Mouse (Mus musculus) ES-E14 (cell line): ENCODE results near the gene Snrnp25.

Experiments used
- HCFC1 ChIP-seq: IDR thresholded peaks from 2 replicates; pipeline ENCODE4 v1.6.1; 2012; ENCODE audit warnings: low read length, inconsistent platforms, borderline replicate concordance; ENCODE audit not compliant: insufficient read depth
- MAFK ChIP-seq: IDR thresholded peaks from 2 replicates; pipeline ENCODE4 v1.6.1; 2014; ENCODE audit warnings: mild to moderate bottlenecking, low read depth, low read length, inconsistent platforms; ENCODE audit not compliant: insufficient read depth
- ZC3H11A ChIP-seq: IDR thresholded peaks from 2 replicates; pipeline ENCODE4 v1.6.1; 2012; ENCODE audit warnings: low read depth, mild to moderate bottlenecking, inconsistent platforms, low read length, borderline replicate concordance

DNA sequence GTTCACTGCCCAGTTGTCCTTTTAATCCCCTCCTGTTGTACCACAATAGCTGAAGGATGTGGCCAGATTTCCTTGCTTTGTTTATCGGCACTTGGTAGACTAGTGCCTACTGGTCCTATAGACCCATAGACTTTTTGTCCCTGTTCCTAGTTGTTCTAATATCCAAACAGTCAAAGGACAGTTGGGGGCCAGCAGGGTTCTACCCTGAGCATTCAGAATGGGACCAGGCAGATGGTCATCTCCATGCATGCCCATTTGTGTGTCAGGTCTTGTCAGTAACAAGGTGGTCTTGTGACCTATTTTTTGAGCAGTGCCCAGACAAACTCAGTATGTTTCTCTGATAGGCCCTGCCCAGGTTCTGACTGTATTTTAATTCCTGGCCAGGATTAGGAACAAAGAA is 21.8 kb downstream of the Snrnp25 start:
- TF ChIP-seq HCFC1: no peak
- no peak for TF ChIP-seq MAFK
- no peak for TF ChIP-seq ZC3H11A
